Mouse (Mus musculus) heart, postnatal 0 days (tissue): ENCODE measurements around the gene Ryr3.
"Not testable (repeated sequence)": the region's sequence is repeated elsewhere in the genome, so short reads cannot be mapped to it uniquely, and the experiment has no call there.

Experiments
- CTCF ChIP-seq: IDR thresholded peaks from 2 replicates; pipeline ENCODE4 v1.5.1; 2016; ENCODE audit warnings: antibody characterized with exemption, control low read depth, low read depth
- EP300 ChIP-seq: IDR thresholded peaks from 2 replicates; pipeline ENCODE4 v1.6.1; 2016; ENCODE audit warnings: antibody characterized with exemption, low read depth

DNA sequence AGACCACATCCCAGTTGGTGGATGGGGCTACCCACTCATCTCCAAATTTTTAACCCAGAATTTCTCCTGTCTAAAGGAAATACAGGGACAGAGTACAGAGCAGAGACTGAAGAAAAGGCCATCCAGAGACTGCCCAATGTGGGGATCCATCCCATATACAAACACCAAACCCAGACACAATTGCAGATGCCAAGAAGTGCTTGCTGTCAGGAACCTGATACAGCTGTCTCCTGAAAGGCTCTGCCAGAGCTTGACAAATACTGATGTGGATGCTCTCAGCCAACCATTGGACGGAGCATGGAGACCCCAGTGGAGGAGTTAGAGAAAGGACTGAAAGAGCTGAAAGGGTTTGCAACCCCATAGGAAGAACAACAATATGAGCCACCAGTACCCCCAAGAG lies 125.6 kb downstream of the Ryr3 start:
- TF ChIP-seq CTCF, EP300: not testable (repeated sequence)
